Mouse (Mus musculus) embryonic facial prominence, embryonic 14.5 days (tissue): ENCODE data around the gene Ttc29. TPM values are rescaled to one million over a fixed set of nuclear protein-coding genes. Genes with fewer than 3 reads are reported as not detected.

Source experiments
- ATAC-seq: fragments of 200-750 bp; cut with Nextera tagmentation; 2 replicates; pipeline ENCODE4 v1.8.0; 2017; ENCODE audit warnings: low read depth, moderate number of reproducible peaks, moderate TSS enrichment
- DNase-seq: peaks from one replicate; pipeline ENCODE4 v3.0.0-alpha.2; 2015; ENCODE audit warnings: low spot score
- H3K27ac ChIP-seq: fragments of 300-500 bp; sonication (generic); replicated peaks from 2 replicates; pipeline ENCODE4 v1.5.1; 2014; ENCODE audit warnings: low read depth, mild to moderate bottlenecking, low read length, moderate library complexity
- H3K27me3 ChIP-seq: fragments of 300-500 bp; sonication (generic); replicated peaks from 2 replicates; pipeline ENCODE4 v1.6.1; 2014; ENCODE audit warnings: low read length; ENCODE audit not compliant: control insufficient read depth, insufficient read depth
- H3K36me3 ChIP-seq: fragments of 300-500 bp; sonication (generic); 2 replicates; pipeline ENCODE4 v1.6.1; 2014; ENCODE audit warnings: low read length, mixed read lengths; ENCODE audit not compliant: control insufficient read depth, insufficient read depth
- H3K4me1 ChIP-seq: fragments of 300-500 bp; sonication (generic); 2 replicates; pipeline ENCODE4 v1.6.1; 2014; ENCODE audit warnings: antibody characterized with exemption, low read length; ENCODE audit not compliant: control insufficient read depth, insufficient read depth
- H3K4me2 ChIP-seq: fragments of 300-500 bp; sonication (generic); 2 replicates; pipeline ENCODE4 v1.6.1; 2014; ENCODE audit warnings: low read depth, mild to moderate bottlenecking, low read length, moderate library complexity, mixed read lengths
- H3K4me3 ChIP-seq: fragments of 300-500 bp; sonication (generic); 2 replicates; pipeline ENCODE4 v1.5.1; 2014; ENCODE audit warnings: low read depth, mild to moderate bottlenecking, low read length
- H3K9ac ChIP-seq: fragments of 300-500 bp; sonication (generic); 2 replicates; pipeline ENCODE4 v1.6.1; 2014; ENCODE audit warnings: low read depth, mild to moderate bottlenecking, low read length, moderate library complexity, mixed read lengths
- H3K9me3 ChIP-seq: fragments of 300-500 bp; sonication (generic); 2 replicates; pipeline ENCODE4 v1.6.1; 2016; ENCODE audit warnings: low read length; ENCODE audit not compliant: control insufficient read depth
- WGBS: fragments of 180-500 bp; shearing (Covaris S2); extraction: QIAGEN DNeasy Blood & Tissue Kit; methylation state at CpG from one replicate; pipeline ENCODE4 v1.1.7; 2014; 5-methylcytosine and 5-hydroxymethylcytosine counted together
- polyA plus RNA-seq: library from polyadenylated mRNA; unstranded; fragments of >200 nt; fragmentation: Nextera tagmentation; extraction: Ambion mirVana; gene quantifications from 2 replicates; pipeline ENCODE4 v1.2.1, GENCODE M21; 2014

Ttc29 gene
- polyA plus RNA-seq, 1 experiment from 2014 or later: 2.2 TPM

DNA sequence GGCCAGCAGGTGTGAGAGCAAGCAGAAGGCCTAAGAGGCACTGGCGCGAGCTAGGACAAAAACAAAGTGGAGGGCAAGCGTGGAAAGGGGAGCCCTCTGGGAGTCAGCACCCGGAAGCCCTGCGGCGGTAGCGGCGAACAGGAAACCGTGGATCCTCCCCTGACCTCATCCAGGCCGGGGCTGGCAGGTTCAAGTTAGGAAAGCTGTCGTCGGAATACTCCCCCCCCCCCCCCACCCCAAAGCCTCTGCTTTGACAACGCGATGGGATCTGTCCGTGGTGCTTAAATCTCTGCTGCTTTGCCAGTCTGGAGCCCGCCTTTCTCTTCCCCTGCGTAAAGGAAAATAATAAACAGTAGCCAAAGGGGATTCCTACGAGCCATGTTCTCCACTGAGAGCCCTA, 225.0 kb downstream of the Ttc29 start:
- Histone ChIP-seq H3K4me1 (peaks cover 3% of the 10 kb centered on the region; the same call in 1 of the 2 replicates), H3K4me3 (peak overlapping the region; percentile 15; the same call in 1 of the 2 replicates), H3K27me3 (peaks cover 89% of the 10 kb centered on the region), H3K9ac (no peak overlapping the region), H3K4me2 (peak overlapping the region; percentile 35), H3K27ac (no peak overlapping the region), H3K36me3 (no peaks in the 10 kb centered on the region), H3K9me3 (no peaks in the 10 kb centered on the region)
- under 1% methylated on average over 18 of the region's 18 CpGs for WGBS
- DNase-seq (peak; percentile 86), ATAC-seq (0 out of 2 replicates have a peak, but pooled peaks have one; percentile 21)

DNA sequence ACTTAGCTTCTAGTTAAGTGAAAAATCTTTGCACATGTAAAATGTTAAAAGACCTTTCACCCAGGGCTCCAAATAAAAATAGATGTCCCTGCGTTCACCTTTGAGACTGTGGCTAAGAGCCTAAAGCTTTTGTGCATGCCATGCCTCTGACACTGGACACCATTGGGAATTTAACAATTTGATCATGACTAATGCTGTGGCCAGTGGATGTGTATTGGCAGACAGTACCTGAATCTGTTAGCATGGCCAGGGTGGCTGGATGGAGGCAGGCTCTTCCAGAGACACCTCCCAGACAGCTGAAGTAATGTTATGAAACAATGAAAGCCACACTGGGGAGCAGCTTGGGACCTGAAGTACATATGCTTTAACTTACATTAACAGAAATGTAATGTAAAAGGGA, 229.7 kb downstream of the Ttc29 start:
- DNase-seq: no peak
- Histone ChIP-seq H3K4me2 (no peak overlapping the region), H3K4me1 (no peaks in the 10 kb centered on the region), H3K9ac (no peak overlapping the region), H3K27ac (no peak overlapping the region), H3K27me3 (peaks cover 52% of the 10 kb centered on the region), H3K9me3 (no peaks in the 10 kb centered on the region), H3K36me3 (no peaks in the 10 kb centered on the region), H3K4me3 (no peak overlapping the region)
- WGBS: 75% methylated on average over 1 of the region's 1 CpGs
- ATAC-seq: no peak

Other genes with a start within 250 kb of the Ttc29 start
- gene Pou4f2, start 223.3 kb downstream of the Ttc29 start, polyA plus RNA-seq: 0.24 and 0.25 TPM in 2 replicates